Mouse (Mus musculus) stomach, postnatal 0 days (tissue): ENCODE results near the gene Sgms1.

Source experiments
- CTCF ChIP-seq: IDR thresholded peaks from 2 replicates; pipeline ENCODE4 v1.5.1; 2016; ENCODE audit warnings: antibody characterized with exemption, low read depth, mild to moderate bottlenecking, moderate library complexity
- EP300 ChIP-seq: optimal IDR thresholded peaks from 2 replicates; pipeline ENCODE3; 2016; ENCODE audit warnings: antibody characterized with exemption

- TF ChIP-seq CTCF = no peak
- TF ChIP-seq EP300 = no peak
These were observed 269.8 kb downstream of the Sgms1 start for GRCm38 (mm10) chr19:32119666-32120065.
